Mouse (Mus musculus) stomach, embryonic 14.5 days (tissue): ENCODE data around the gene Wdr37. TPM values are rescaled to one million over a fixed set of nuclear protein-coding genes. Genes with fewer than 3 reads are reported as not detected.

Experiments used
- ATAC-seq: fragments of 200-750 bp; cut with Nextera tagmentation; 2 replicates; pipeline ENCODE4 v1.8.0; 2017; ENCODE audit warnings: low read depth, moderate TSS enrichment; ENCODE audit not compliant: insufficient number of reproducible peaks, insufficient read depth, low FRiP score
- H3K27ac ChIP-seq: fragments of 300-500 bp; sonication (generic); 2 replicates; pipeline ENCODE4 v1.5.1; 2014; ENCODE audit warnings: mild to moderate bottlenecking, low read length, moderate library complexity, mixed read lengths
- H3K27me3 ChIP-seq: fragments of 300-500 bp; sonication (generic); 2 replicates; pipeline ENCODE4 v1.6.1; 2014; ENCODE audit warnings: low read length, control low read depth, mixed read lengths; ENCODE audit not compliant: control insufficient read depth, insufficient read depth
- H3K36me3 ChIP-seq: fragments of 300-500 bp; sonication (generic); 2 replicates; pipeline ENCODE4 v1.6.1; 2014; ENCODE audit warnings: mild to moderate bottlenecking, control low read depth, low read length, moderate library complexity, mixed read lengths; ENCODE audit not compliant: control insufficient read depth, insufficient read depth
- H3K4me1 ChIP-seq: fragments of 300-500 bp; sonication (generic); 2 replicates; pipeline ENCODE4 v1.6.1; 2014; ENCODE audit warnings: low read length, control low read depth, mixed read lengths; ENCODE audit not compliant: control insufficient read depth, insufficient read depth
- H3K4me2 ChIP-seq: fragments of 300-500 bp; sonication (generic); replicated peaks from 2 replicates; pipeline ENCODE4 v1.6.1; 2014; ENCODE audit warnings: low read depth, low read length, control low read depth
- H3K4me3 ChIP-seq: fragments of 300-500 bp; sonication (generic); 2 replicates; pipeline ENCODE4 v1.5.1; 2014; ENCODE audit warnings: low read depth, low read length, control low read depth
- H3K9ac ChIP-seq: fragments of 300-500 bp; sonication (generic); replicated peaks from 2 replicates; pipeline ENCODE4 v1.6.1; 2014; ENCODE audit warnings: low read depth, mild to moderate bottlenecking, control low read depth, low read length, moderate library complexity, mixed read lengths
- H3K9me3 ChIP-seq: fragments of 300-500 bp; sonication (generic); 2 replicates; pipeline ENCODE4 v1.6.1; 2016; ENCODE audit warnings: low read depth, low read length, control low read depth; ENCODE audit not compliant: control insufficient read depth
- WGBS: fragments of 180-500 bp; shearing (Covaris S2); extraction: QIAGEN DNeasy Blood & Tissue Kit; methylation state at CpG from one replicate; pipeline ENCODE4 v1.1.7; 2014; 5-methylcytosine and 5-hydroxymethylcytosine counted together
- microRNA-seq: library from miRNA; unstranded; fragments of <30 nt; microRNA quantifications from one replicate; pipeline ENCODE4, GENCODE M21; 2016
- polyA plus RNA-seq: library from polyadenylated mRNA; unstranded; fragments of >200 nt; fragmentation: Nextera tagmentation; extraction: Ambion mirVana; gene quantifications from 2 replicates; pipeline ENCODE4 v1.2.1, GENCODE M21; 2014

Wdr37 gene
- polyA plus RNA-seq, 1 experiment from 2014 or later, result 26.4 TPM

- H3K27ac ChIP-seq, result no peak overlapping the region
- no peaks in the 10 kb centered on the region for H3K36me3 ChIP-seq
- no peaks in the 10 kb centered on the region for H3K9me3 ChIP-seq
- H3K9ac ChIP-seq, result no peak overlapping the region
- ATAC-seq, result no peak
- 24% methylated on average over 4 of the region's 4 CpGs for WGBS
- no peaks in the 10 kb centered on the region for H3K27me3 ChIP-seq
- no peak overlapping the region for H3K4me3 ChIP-seq
- no peak overlapping the region for H3K4me2 ChIP-seq
- H3K4me1 ChIP-seq, result no peaks in the 10 kb centered on the region
Measured at GRCm38 (mm10) chr13:8770616-8771015, 101.1 kb downstream of the Wdr37 start.

DNA sequence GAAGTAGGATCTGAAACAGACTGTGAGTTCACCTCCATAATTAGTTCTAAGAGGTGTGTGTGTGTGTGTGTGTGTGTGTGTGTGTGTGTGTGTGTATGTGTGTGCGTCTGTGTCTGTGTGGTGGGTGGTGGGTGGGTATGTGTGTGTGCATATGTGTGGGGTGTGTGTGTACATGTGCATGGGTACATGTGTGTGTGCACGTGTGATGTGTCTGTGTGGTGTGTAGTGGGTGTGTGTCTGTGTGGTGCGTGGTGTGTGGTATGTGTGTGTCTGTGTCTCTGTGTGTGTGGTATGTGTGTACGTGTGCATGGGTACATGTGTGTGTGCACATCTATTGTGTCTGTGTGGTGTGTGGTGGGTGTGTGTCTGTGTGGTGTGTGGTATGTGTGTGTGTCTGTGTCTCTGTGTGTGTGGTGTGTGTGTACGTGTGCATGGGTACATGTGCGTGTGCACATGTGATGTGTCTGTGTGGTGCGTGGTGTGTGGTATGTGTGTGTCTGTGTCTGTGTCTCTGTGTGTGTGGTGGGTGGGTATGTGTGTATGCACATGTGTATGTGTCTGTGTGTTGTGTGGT lies 102.0 kb downstream of the Wdr37 start:
- Histone ChIP-seq H3K4me1 (no peaks in the 10 kb centered on the region), H3K9ac (no peak overlapping the region), H3K9me3 (no peaks in the 10 kb centered on the region), H3K4me3 (no peak overlapping the region), H3K36me3 (no peaks in the 10 kb centered on the region), H3K4me2 (no peak overlapping the region), H3K27me3 (no peaks in the 10 kb centered on the region), H3K27ac (no peak overlapping the region)
- no peak for ATAC-seq
- 96% methylated on average over 7 of the region's 7 CpGs for whole genome bisulfite sequencing

DNA sequence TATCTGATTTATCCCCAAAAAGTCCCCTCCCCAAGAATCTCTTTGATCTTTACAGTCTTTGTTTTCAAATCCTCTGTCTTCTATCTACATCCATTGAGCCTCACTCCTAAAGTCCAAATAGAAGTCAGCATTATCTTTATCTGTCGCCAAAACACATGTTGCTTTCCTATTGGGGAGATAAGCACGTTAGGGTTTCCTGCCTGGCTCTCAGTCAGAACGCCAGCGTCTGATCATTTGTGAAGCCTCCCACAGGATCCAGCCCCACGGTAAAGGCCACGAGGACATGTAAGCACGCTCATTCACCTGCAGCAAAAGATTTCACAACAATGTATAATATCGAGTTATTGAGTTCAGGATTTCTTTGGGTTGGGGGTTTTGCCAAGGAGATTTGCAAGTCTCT lies 110.8 kb downstream of the Wdr37 start:
- 49% methylated on average over 8 of the region's 8 CpGs for WGBS

More for the DNA sequence above, 110.8 kb downstream of the Wdr37 start:
- Histone ChIP-seq H3K9ac (no peak overlapping the region), H3K4me3 (no peak overlapping the region), H3K9me3 (no peaks in the 10 kb centered on the region), H3K36me3 (no peaks in the 10 kb centered on the region), H3K4me2 (no peak overlapping the region), H3K4me1 (no peaks in the 10 kb centered on the region), H3K27ac (no peak overlapping the region), H3K27me3 (no peaks in the 10 kb centered on the region)
- no peak for ATAC-seq

Small RNA genes lying within 50 kb of the gene (microRNA-seq; reads per million reads assigned to microRNA genes)
- not detected for gene Gm22750

Other genes starting within 250 kb of the Wdr37 start
- gene Idi1, start 13.6 kb upstream of the Wdr37 start, polyA plus RNA-seq, result 84.2 and 94.1 TPM in 2 replicates
- gene Gm9745, start 76.3 kb upstream of the Wdr37 start, polyA plus RNA-seq, result not detected in 2 replicates
- gene Idi2, start 81.0 kb upstream of the Wdr37 start, polyA plus RNA-seq, result not detected in 2 replicates
- 85.1 and 85.6 TPM in 2 replicates for gene Gtpbp4, start 124.2 kb upstream of the Wdr37 start, polyA plus RNA-seq
- 50.7 and 53.1 TPM in 2 replicates for gene Larp4b, start 222.0 kb upstream of the Wdr37 start, polyA plus RNA-seq